Mouse (Mus musculus) right cerebral cortex, postnatal 25 days (tissue): ENCODE data around the gene Gm45711.

Experiments
- DNase-seq: peaks from one replicate; pipeline ENCODE4 v3.0.0; 2022

Gene Gm45711

DNA sequence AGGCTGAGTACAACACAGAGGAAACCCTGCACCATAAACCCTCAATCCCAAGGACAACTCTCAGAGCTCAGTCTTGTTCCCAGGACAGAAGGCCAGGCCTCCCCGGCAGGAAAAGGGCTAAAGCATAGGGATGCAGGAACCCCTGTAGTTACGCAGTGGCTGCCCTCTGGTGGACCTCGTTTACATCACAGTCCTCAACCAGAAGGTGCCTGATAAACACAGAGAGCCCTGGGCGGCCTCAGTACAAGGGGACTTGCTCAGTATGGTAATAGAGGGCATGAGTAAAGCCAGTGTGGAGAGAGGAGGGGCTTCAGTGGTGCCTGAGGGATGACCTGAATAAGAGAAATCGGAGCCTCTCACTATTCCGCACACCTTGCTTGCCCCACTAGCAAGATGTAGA lies 75.3 kb downstream of the Gm45711 start:
- no peak for DNase-seq

DNA sequence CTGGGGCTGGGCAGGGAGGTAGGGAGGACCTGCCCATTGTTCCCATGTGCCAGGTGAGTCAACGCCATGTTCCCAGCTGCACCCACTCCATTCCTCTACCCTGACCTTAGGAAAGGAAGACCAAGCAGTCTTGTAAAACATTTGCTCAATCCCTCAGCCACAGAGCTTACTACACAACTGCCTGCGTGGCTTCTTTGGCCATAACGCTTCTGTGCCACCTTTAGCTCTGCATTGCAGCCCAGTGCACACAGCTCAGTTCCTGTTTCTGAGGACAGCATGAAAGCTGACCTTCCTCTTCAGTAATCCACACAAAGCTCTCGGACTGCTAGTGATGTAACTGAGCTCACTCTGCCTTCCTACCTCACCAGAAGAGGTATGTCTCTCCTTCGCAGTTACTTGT lies 77.0 kb downstream of the Gm45711 start:
- no peak for DNase-seq

DNA sequence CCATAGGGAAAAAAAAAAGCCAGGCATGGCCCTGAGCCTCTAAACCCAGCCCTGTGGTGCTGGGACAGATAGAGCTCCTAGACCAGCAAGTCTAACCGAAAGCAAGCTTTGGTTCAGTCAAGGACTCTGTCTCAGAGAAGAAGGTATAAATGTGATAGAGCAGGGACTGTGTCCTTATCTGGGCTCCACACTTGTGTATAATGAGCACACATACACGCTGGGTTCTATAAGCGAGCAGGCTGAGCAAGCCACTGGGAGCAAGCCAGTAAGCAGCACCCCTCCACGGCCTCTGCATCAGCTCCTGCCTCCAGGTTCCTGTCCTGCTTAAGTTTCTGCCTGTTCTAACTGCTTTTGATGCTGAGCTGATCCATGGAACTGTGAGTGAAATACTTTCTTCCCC lies 77.8 kb downstream of the Gm45711 start:
- DNase-seq, result no peak
